Mouse (Mus musculus): ENCODE results near the gene Gzmd.

GRCm38 (mm10) chr14:56102386-56102785 lies 30.0 kb downstream of the Gzmd start, which contains the start of gene Ctsg:
- TF ChIP-seq CTCF (IDR thresholded peaks at IDR 0.05; ENCODE audit: control insufficient read depth, insufficient read depth, insufficient read length) (no peak), MAX (IDR thresholded peaks at IDR 0.05) (no peak), USF1 (IDR thresholded peaks at IDR 0.05; ENCODE audit: low read depth) (no peak)

All from C2C12 (cell line).